Mouse (Mus musculus) stomach, embryonic 15.5 days (tissue): ENCODE measurements around the gene Eif4e3. TPM values are rescaled to one million over a fixed set of nuclear protein-coding genes. Genes with fewer than 3 reads are reported as not detected.

Experiments
- ATAC-seq: fragments of 200-750 bp; cut with Nextera tagmentation; 2 replicates; pipeline ENCODE4 v1.8.0; 2017; ENCODE audit warnings: low read depth, moderate number of reproducible peaks, moderate TSS enrichment; ENCODE audit not compliant: insufficient read depth, low FRiP score
- H3K27ac ChIP-seq: fragments of 300-500 bp; sonication (generic); 2 replicates; pipeline ENCODE4 v1.5.1; 2015; ENCODE audit warnings: mild to moderate bottlenecking, inconsistent platforms
- H3K27me3 ChIP-seq: fragments of 300-500 bp; sonication (generic); replicated peaks from 2 replicates; pipeline ENCODE4 v1.6.1; 2015; ENCODE audit warnings: inconsistent platforms
- H3K36me3 ChIP-seq: fragments of 300-500 bp; sonication (generic); 2 replicates; pipeline ENCODE4 v1.6.1; 2015; ENCODE audit warnings: inconsistent platforms
- H3K4me1 ChIP-seq: fragments of 300-500 bp; sonication (generic); 2 replicates; pipeline ENCODE4 v1.6.1; 2015; ENCODE audit warnings: inconsistent platforms
- H3K4me2 ChIP-seq: fragments of 300-500 bp; sonication (generic); 2 replicates; pipeline ENCODE4 v1.6.1; 2015; ENCODE audit warnings: mild to moderate bottlenecking, inconsistent platforms
- H3K4me3 ChIP-seq: fragments of 300-500 bp; sonication (generic); replicated peaks from 2 replicates; pipeline ENCODE4 v1.5.1; 2015; ENCODE audit warnings: inconsistent platforms
- H3K9ac ChIP-seq: fragments of 300-500 bp; sonication (generic); 2 replicates; pipeline ENCODE4 v1.6.1; 2015; ENCODE audit warnings: inconsistent platforms
- H3K9me3 ChIP-seq: fragments of 300-500 bp; sonication (generic); 2 replicates; pipeline ENCODE4 v1.6.1; 2016; ENCODE audit warnings: inconsistent platforms
- WGBS: fragments of 180-500 bp; shearing (Covaris S2); methylation state at CpG from one replicate; pipeline ENCODE4 v1.1.7; 2015; 5-methylcytosine and 5-hydroxymethylcytosine counted together
- polyA plus RNA-seq: library from polyadenylated mRNA; unstranded; fragments of >200 nt; fragmentation: Nextera tagmentation; extraction: Ambion mirVana; gene quantifications from 2 replicates; pipeline ENCODE4 v1.2.1, GENCODE M21; 2015

Gene Eif4e3
- polyA plus RNA-seq, 1 experiment from 2014 or later = 11.9 TPM

- WGBS = 56% methylated on average over 5 of the region's 5 CpGs
- H3K27me3 ChIP-seq = peaks cover 6% of the 10 kb centered on the region
Observed at GRCm38 (mm10) chr6:99684899-99685298, 18.3 kb upstream of the Eif4e3 start.

GRCm38 (mm10) chr6:99683974-99684373 is 17.4 kb upstream of the Eif4e3 start:
- Histone ChIP-seq H3K36me3 (no peaks in the 10 kb centered on the region), H3K27ac (no peak overlapping the region), H3K9me3 (no peaks in the 10 kb centered on the region), H3K27me3 (no peaks in the 10 kb centered on the region), H3K4me3 (no peak overlapping the region), H3K9ac (no peak overlapping the region), H3K4me1 (no peaks in the 10 kb centered on the region), H3K4me2 (no peak overlapping the region)
- 89% methylated on average over 5 of the region's 5 CpGs for WGBS
- ATAC-seq = no peak

More at GRCm38 (mm10) chr6:99684899-99685298, 18.3 kb upstream of the Eif4e3 start:
- no peak overlapping the region for H3K4me2 ChIP-seq
- no peak overlapping the region for H3K27ac ChIP-seq
- H3K4me1 ChIP-seq = no peaks in the 10 kb centered on the region
- no peak for ATAC-seq
- H3K9ac ChIP-seq = no peak overlapping the region
- H3K36me3 ChIP-seq = no peaks in the 10 kb centered on the region
- no peak overlapping the region for H3K4me3 ChIP-seq
- H3K9me3 ChIP-seq = no peaks in the 10 kb centered on the region

- H3K4me3 ChIP-seq = no peak overlapping the region
- no peaks in the 10 kb centered on the region for H3K27me3 ChIP-seq
- ATAC-seq = no peak
- no peaks in the 10 kb centered on the region for H3K4me1 ChIP-seq
- no peaks in the 10 kb centered on the region for H3K36me3 ChIP-seq
- WGBS = 82% methylated on average over 11 of the region's 11 CpGs
- no peak overlapping the region for H3K9ac ChIP-seq
- H3K4me2 ChIP-seq = no peak overlapping the region
- H3K27ac ChIP-seq = no peak overlapping the region
- H3K9me3 ChIP-seq = no peaks in the 10 kb centered on the region
Observed at GRCm38 (mm10) chr6:99678108-99678507, 11.5 kb upstream of the Eif4e3 start.

GRCm38 (mm10) chr6:99677325-99677724 is 10.8 kb upstream of the Eif4e3 start:
- no peaks in the 10 kb centered on the region for H3K9me3 ChIP-seq
- no peaks in the 10 kb centered on the region for H3K27me3 ChIP-seq
- ATAC-seq = no peak
- no peaks in the 10 kb centered on the region for H3K4me1 ChIP-seq
- H3K27ac ChIP-seq = no peak overlapping the region
- no peak overlapping the region for H3K9ac ChIP-seq
- H3K4me2 ChIP-seq = no peak overlapping the region
- H3K4me3 ChIP-seq = no peak overlapping the region
- 60% methylated on average over 8 of the region's 8 CpGs for WGBS
- no peaks in the 10 kb centered on the region for H3K36me3 ChIP-seq

GRCm38 (mm10) chr6:99674482-99674881 is 7.9 kb upstream of the Eif4e3 start:
- WGBS = 79% methylated on average over 4 of the region's 4 CpGs
- Histone ChIP-seq H3K4me3 (no peak overlapping the region), H3K4me2 (no peak overlapping the region), H3K4me1 (no peaks in the 10 kb centered on the region), H3K36me3 (no peaks in the 10 kb centered on the region), H3K9ac (no peak overlapping the region), H3K9me3 (no peaks in the 10 kb centered on the region), H3K27ac (no peak overlapping the region), H3K27me3 (no peaks in the 10 kb centered on the region)
- ATAC-seq = no peak

- H3K9me3 ChIP-seq = no peaks in the 10 kb centered on the region
Observed at GRCm38 (mm10) chr6:99671768-99672167, 5.2 kb upstream of the Eif4e3 start.

GRCm38 (mm10) chr6:99670481-99671119 is 4.0 kb upstream of the Eif4e3 start:
- Histone ChIP-seq H3K27me3 (no peaks in the 10 kb centered on the region), H3K4me1 (peaks cover 9% of the 10 kb centered on the region; the same call in 1 of the 2 replicates), H3K36me3 (no peaks in the 10 kb centered on the region), H3K4me2 (no peak overlapping the region), H3K4me3 (no peak overlapping the region), H3K9me3 (no peaks in the 10 kb centered on the region), H3K9ac (no peak overlapping the region), H3K27ac (no peak overlapping the region)
- no peak for ATAC-seq
- 74% methylated on average over 7 of the region's 7 CpGs for WGBS

More at GRCm38 (mm10) chr6:99671768-99672167, 5.2 kb upstream of the Eif4e3 start:
- no peak for ATAC-seq
- Histone ChIP-seq H3K36me3 (no peaks in the 10 kb centered on the region), H3K4me3 (no peak overlapping the region), H3K27me3 (no peaks in the 10 kb centered on the region), H3K4me2 (no peak overlapping the region), H3K9ac (no peak overlapping the region), H3K4me1 (peaks cover 3% of the 10 kb centered on the region; the same call in 1 of the 2 replicates), H3K27ac (no peak overlapping the region)
- WGBS = 70% methylated on average over 3 of the region's 3 CpGs

GRCm38 (mm10) chr6:99669481-99670325 is 3.1 kb upstream of the Eif4e3 start:
- Histone ChIP-seq H3K27ac (no peak overlapping the region), H3K9ac (no peak overlapping the region), H3K4me3 (no peak overlapping the region), H3K9me3 (no peaks in the 10 kb centered on the region), H3K4me1 (peaks cover 9% of the 10 kb centered on the region; the same call in 1 of the 2 replicates), H3K27me3 (no peaks in the 10 kb centered on the region), H3K4me2 (no peak overlapping the region), H3K36me3 (no peaks in the 10 kb centered on the region)
- ATAC-seq = no peak
- WGBS = 44% methylated on average over 5 of the region's 5 CpGs

- WGBS = 29% methylated on average over 8 of the region's 8 CpGs
- H3K27ac ChIP-seq = peak overlapping the region; percentile 51; the same call in 1 of the 2 replicates
- H3K9me3 ChIP-seq = no peaks in the 10 kb centered on the region
- H3K36me3 ChIP-seq = no peaks in the 10 kb centered on the region
- no peak overlapping the region for H3K9ac ChIP-seq
- no peaks in the 10 kb centered on the region; the same call in 1 of the 2 replicates for H3K27me3 ChIP-seq
- peak overlapping the region; percentile 94 for H3K4me2 ChIP-seq
- peak overlapping the region; percentile 77; the same call in 1 of the 2 replicates for H3K4me3 ChIP-seq
- no peak for ATAC-seq
- peaks cover 9% of the 10 kb centered on the region; the same call in 1 of the 2 replicates for H3K4me1 ChIP-seq
Observed at GRCm38 (mm10) chr6:99667290-99667689, 719 bp upstream of the Eif4e3 start.

- Histone ChIP-seq H3K9ac (peak overlapping the region; percentile 50; the same call in 1 of the 2 replicates), H3K27ac (peak overlapping the region; percentile 61; the same call in 1 of the 2 replicates), H3K4me3 (peak overlapping the region; percentile 77), H3K36me3 (no peaks in the 10 kb centered on the region), H3K9me3 (no peaks in the 10 kb centered on the region), H3K4me2 (peak overlapping the region; percentile 94), H3K4me1 (peaks cover 9% of the 10 kb centered on the region; the same call in 1 of the 2 replicates), H3K27me3 (no peaks in the 10 kb centered on the region; the same call in 1 of the 2 replicates)
- 24% methylated on average over 16 of the region's 16 CpGs for WGBS
- no peak for ATAC-seq
Observed at GRCm38 (mm10) chr6:99665457-99666317, 884 bp downstream of the Eif4e3 start.

GRCm38 (mm10) chr6:99663232-99663631 is 3.3 kb downstream of the Eif4e3 start:
- H3K4me1 ChIP-seq = peaks cover 9% of the 10 kb centered on the region; the same call in 1 of the 2 replicates
- ATAC-seq = no peak
- no peak overlapping the region for H3K27ac ChIP-seq
- no peak overlapping the region for H3K9ac ChIP-seq
- no peaks in the 10 kb centered on the region for H3K9me3 ChIP-seq
- H3K27me3 ChIP-seq = no peaks in the 10 kb centered on the region; the same call in 1 of the 2 replicates
- H3K4me3 ChIP-seq = no peak overlapping the region
- H3K36me3 ChIP-seq = no peaks in the 10 kb centered on the region
- 71% methylated on average over 8 of the region's 8 CpGs for WGBS
- no peak overlapping the region for H3K4me2 ChIP-seq
